Mouse (Mus musculus) ES-E14 (cell line): ENCODE measurements around the gene Slc7a11. TPM values are rescaled to one million over a fixed set of nuclear protein-coding genes. Genes with fewer than 3 reads are reported as not detected.
A peak's percentile ranks its signal among the peaks of the same experiment; 100 is the strongest.

Experiments used
- DNase-seq: peaks from one replicate; pipeline ENCODE4 v3.0.0-alpha.2; 2013; ENCODE audit warnings: low read depth, low spot score
- H3K27ac ChIP-seq: 2 replicates; pipeline ENCODE4 v1.5.1; 2012; ENCODE audit warnings: low read depth, mild to moderate bottlenecking, low read length, moderate library complexity, mixed read lengths; ENCODE audit not compliant: poor library complexity, insufficient read depth, severe bottlenecking
- H3K36me3 ChIP-seq: 2 replicates; pipeline ENCODE4 v1.6.1; 2012; ENCODE audit warnings: mild to moderate bottlenecking, low read length, moderate library complexity, mixed read lengths; ENCODE audit not compliant: control insufficient read depth, poor library complexity, insufficient read depth, severe bottlenecking
- H3K4me1 ChIP-seq, 2 experiments: fragments of 150-350 bp in 1 of 2; sonication (generic) in 1 of 2; 2 replicates each; pipeline ENCODE4 v1.6.1; 2012; ENCODE audit warnings: low read length in 2 of 2, mild to moderate bottlenecking in 1 of 2, mixed read lengths in 1 of 2; ENCODE audit not compliant: control insufficient read depth in 2 of 2, insufficient read depth in 2 of 2, poor library complexity in 1 of 2
- H3K4me3 ChIP-seq, 2 experiments: fragments of 150-350 bp in 1 of 2; sonication (generic) in 1 of 2; 2 replicates each; pipeline ENCODE4 v1.5.1; 2012; ENCODE audit warnings: low read length in 2 of 2, low read depth in 1 of 2, mild to moderate bottlenecking in 1 of 2, mixed read lengths in 1 of 2; ENCODE audit not compliant: insufficient read depth in 1 of 2, poor library complexity in 1 of 2, severe bottlenecking in 1 of 2
- H3K9ac ChIP-seq: 2 replicates; pipeline ENCODE4 v1.6.1; 2012; ENCODE audit warnings: low read depth, mild to moderate bottlenecking, low read length, mixed read lengths; ENCODE audit not compliant: poor library complexity, insufficient read depth, severe bottlenecking
- H3K9me3 ChIP-seq: fragments of 150-350 bp; sonication (generic); 2 replicates; pipeline ENCODE4 v1.6.1; 2012; ENCODE audit warnings: low read depth, mild to moderate bottlenecking, low read length; ENCODE audit not compliant: control insufficient read depth, insufficient read depth
- CHD2 ChIP-seq: IDR thresholded peaks from 2 replicates; pipeline ENCODE4 v1.6.1; 2014; ENCODE audit warnings: mild to moderate bottlenecking, low read depth, low read length, inconsistent platforms
- HCFC1 ChIP-seq: IDR thresholded peaks from 2 replicates; pipeline ENCODE4 v1.6.1; 2012; ENCODE audit warnings: low read length, inconsistent platforms, borderline replicate concordance; ENCODE audit not compliant: insufficient read depth
- MAFK ChIP-seq: IDR thresholded peaks from 2 replicates; pipeline ENCODE4 v1.6.1; 2014; ENCODE audit warnings: mild to moderate bottlenecking, low read depth, low read length, inconsistent platforms; ENCODE audit not compliant: insufficient read depth
- ZC3H11A ChIP-seq: IDR thresholded peaks from 2 replicates; pipeline ENCODE4 v1.6.1; 2012; ENCODE audit warnings: low read depth, mild to moderate bottlenecking, inconsistent platforms, low read length, borderline replicate concordance
- ZNF384 ChIP-seq: IDR thresholded peaks from 2 replicates; pipeline ENCODE4 v1.6.1; 2012; ENCODE audit warnings: low read depth, low read length, inconsistent platforms
- in situ Hi-C, 2 experiments: fragments of 600-800 bp; cut with MboI; formaldehyde crosslinking; loops; one replicate each; pipeline ENCODE4 v1.15.1; 2025; ENCODE audit warnings: low sequenced_read_pairs in 2 of 2, inconsistent platforms in 1 of 2; ENCODE audit not compliant: unreplicated experiment in 2 of 2
- total RNA-seq: library from RNA; depleted of rRNA; stranded (reverse); fragments of 300-350 nt; gene quantifications from 2 replicates; pipeline ENCODE4 v1.2.3, GENCODE M21; 2012

The Slc7a11 gene
- total RNA-seq, 1 experiment = 2.1 TPM

GRCm38 (mm10) chr3:50144144-50144543 lies 299.3 kb downstream of the Slc7a11 start:
- Histone ChIP-seq H3K4me1 (no peaks in the 10 kb centered on the region), H3K9ac (no peak overlapping the region), H3K9me3 (no peaks in the 10 kb centered on the region), H3K36me3 (no peaks in the 10 kb centered on the region), H3K27ac (no peak overlapping the region), H3K4me3 (no peak overlapping the region)
- TF ChIP-seq MAFK = peak; percentile 90
- no peak for TF ChIP-seq HCFC1
- in situ Hi-C loops = no loop called here
- DNase-seq = no peak

GRCm38 (mm10) chr3:50138319-50138718 lies 305.1 kb downstream of the Slc7a11 start:
- DNase-seq = no peak
- no peak overlapping the region for H3K27ac ChIP-seq
- no peaks in the 10 kb centered on the region for H3K9me3 ChIP-seq
- no peak overlapping the region for H3K9ac ChIP-seq
- no peaks in the 10 kb centered on the region for H3K36me3 ChIP-seq
- no peak overlapping the region for H3K4me3 ChIP-seq
- no peak for TF ChIP-seq ZNF384
- TF ChIP-seq HCFC1 = no peak
- TF ChIP-seq ZC3H11A = no peak
- no peak for TF ChIP-seq CHD2
- TF ChIP-seq MAFK = no peak
- H3K4me1 ChIP-seq = no peaks in the 10 kb centered on the region
- in situ Hi-C loops = no loop called here

GRCm38 (mm10) chr3:50132204-50132603 lies 311.2 kb downstream of the Slc7a11 start:
- H3K4me3 ChIP-seq = no peak overlapping the region
- H3K36me3 ChIP-seq = no peaks in the 10 kb centered on the region
- H3K9ac ChIP-seq = no peak overlapping the region
- H3K4me1 ChIP-seq = no peaks in the 10 kb centered on the region
- no peak for DNase-seq
- H3K27ac ChIP-seq = no peak overlapping the region
- TF ChIP-seq MAFK (no peak), ZC3H11A (no peak), HCFC1 (no peak), ZNF384 (no peak), CHD2 (no peak)
- in situ Hi-C loops = no loop called here
- no peaks in the 10 kb centered on the region for H3K9me3 ChIP-seq

- no peak for DNase-seq
- TF ChIP-seq ZC3H11A (no peak), MAFK (no peak), CHD2 (no peak), HCFC1 (no peak)
- no peak overlapping the region for H3K27ac ChIP-seq
- in situ Hi-C loops = no loop called here
- no peak overlapping the region for H3K9ac ChIP-seq
- no peaks in the 10 kb centered on the region for H3K9me3 ChIP-seq
- H3K36me3 ChIP-seq = no peaks in the 10 kb centered on the region
- no peaks in the 10 kb centered on the region for H3K4me1 ChIP-seq
- no peak overlapping the region for H3K4me3 ChIP-seq
Observed at GRCm38 (mm10) chr3:50130319-50130718, 313.1 kb downstream of the Slc7a11 start.

- DNase-seq = no peak
- no peaks in the 10 kb centered on the region for H3K4me1 ChIP-seq
- H3K9me3 ChIP-seq = no peaks in the 10 kb centered on the region
- H3K9ac ChIP-seq = no peak overlapping the region
- H3K4me3 ChIP-seq = no peak overlapping the region
- in situ Hi-C loops = no loop called here
- no peak for TF ChIP-seq ZC3H11A
- peak; percentile 63 for TF ChIP-seq ZNF384
- H3K27ac ChIP-seq = no peak overlapping the region
- H3K36me3 ChIP-seq = no peaks in the 10 kb centered on the region
Observed at GRCm38 (mm10) chr3:50121001-50121400, 322.4 kb downstream of the Slc7a11 start.
